Mouse (Mus musculus) stomach, embryonic 15.5 days (tissue): ENCODE data around the gene B230217C12Rik. TPM values are rescaled to one million over a fixed set of nuclear protein-coding genes. Genes with fewer than 3 reads are reported as not detected.
"Not testable (repeated sequence)": the region's sequence is repeated elsewhere in the genome, so short reads cannot be mapped to it uniquely, and the experiment has no call there.

Source experiments
- ATAC-seq: fragments of 200-750 bp; cut with Nextera tagmentation; 2 replicates; pipeline ENCODE4 v1.8.0; 2017; ENCODE audit warnings: low read depth, moderate number of reproducible peaks, moderate TSS enrichment; ENCODE audit not compliant: insufficient read depth, low FRiP score
- H3K27ac ChIP-seq: fragments of 300-500 bp; sonication (generic); 2 replicates; pipeline ENCODE4 v1.5.1; 2015; ENCODE audit warnings: mild to moderate bottlenecking, inconsistent platforms
- H3K27me3 ChIP-seq: fragments of 300-500 bp; sonication (generic); replicated peaks from 2 replicates; pipeline ENCODE4 v1.6.1; 2015; ENCODE audit warnings: inconsistent platforms
- H3K36me3 ChIP-seq: fragments of 300-500 bp; sonication (generic); 2 replicates; pipeline ENCODE4 v1.6.1; 2015; ENCODE audit warnings: inconsistent platforms
- H3K4me1 ChIP-seq: fragments of 300-500 bp; sonication (generic); 2 replicates; pipeline ENCODE4 v1.6.1; 2015; ENCODE audit warnings: inconsistent platforms
- H3K4me2 ChIP-seq: fragments of 300-500 bp; sonication (generic); 2 replicates; pipeline ENCODE4 v1.6.1; 2015; ENCODE audit warnings: mild to moderate bottlenecking, inconsistent platforms
- H3K4me3 ChIP-seq: fragments of 300-500 bp; sonication (generic); replicated peaks from 2 replicates; pipeline ENCODE4 v1.5.1; 2015; ENCODE audit warnings: inconsistent platforms
- H3K9ac ChIP-seq: fragments of 300-500 bp; sonication (generic); 2 replicates; pipeline ENCODE4 v1.6.1; 2015; ENCODE audit warnings: inconsistent platforms
- H3K9me3 ChIP-seq: fragments of 300-500 bp; sonication (generic); 2 replicates; pipeline ENCODE4 v1.6.1; 2016; ENCODE audit warnings: inconsistent platforms
- WGBS: fragments of 180-500 bp; shearing (Covaris S2); methylation state at CpG from one replicate; pipeline ENCODE4 v1.1.7; 2015; 5-methylcytosine and 5-hydroxymethylcytosine counted together
- polyA plus RNA-seq: library from polyadenylated mRNA; unstranded; fragments of >200 nt; fragmentation: Nextera tagmentation; extraction: Ambion mirVana; gene quantifications from 2 replicates; pipeline ENCODE4 v1.2.1, GENCODE M21; 2015

B230217C12Rik gene
- polyA plus RNA-seq, 1 experiment from 2014 or later, result 4.0 TPM

DNA sequence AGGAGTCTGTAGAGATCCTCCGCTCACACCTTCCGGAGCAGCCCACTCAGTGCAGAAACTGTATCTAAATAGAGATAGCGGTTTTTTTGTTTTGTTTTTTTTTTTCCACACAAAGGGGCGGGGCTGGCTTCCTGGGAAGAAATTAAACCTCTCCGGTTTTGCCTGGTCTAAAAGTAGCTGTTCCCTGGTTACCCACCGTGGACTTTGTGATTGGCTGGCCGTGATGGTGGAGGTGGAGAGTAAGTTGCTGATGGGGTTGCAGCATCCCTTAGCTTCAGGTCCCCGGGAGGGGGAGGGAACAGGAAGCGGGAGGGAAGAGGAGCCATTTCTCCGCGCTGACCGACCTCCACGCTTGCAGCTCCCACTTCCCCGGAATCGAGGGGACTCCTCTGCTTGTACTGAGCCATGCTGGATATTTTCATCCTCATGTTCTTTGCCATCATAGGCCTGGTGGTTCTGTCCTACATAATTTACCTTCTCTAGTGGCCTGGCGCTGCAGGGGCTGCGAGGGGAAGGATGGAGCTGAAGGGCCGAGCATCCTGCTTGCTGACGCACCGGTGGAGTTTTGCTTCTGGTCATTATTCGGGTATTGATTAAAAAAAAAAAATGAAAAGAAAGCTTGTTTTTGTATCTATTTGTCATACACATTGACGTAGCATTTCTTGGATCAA, 546 bp downstream of the B230217C12Rik start:
- peak overlapping the region; percentile 70 for H3K4me2 ChIP-seq
- ATAC-seq, result no peak; the same call in 1 of the 2 replicates
- H3K9ac ChIP-seq, result 0 out of 2 replicates have a peak overlapping the region, but pooled peaks have one; percentile 19
- H3K36me3 ChIP-seq, result peaks cover 13% of the 10 kb centered on the region; the same call in 1 of the 2 replicates
- 4% methylated on average over 22 of the region's 22 CpGs for WGBS
- H3K4me1 ChIP-seq, result peaks cover 6% of the 10 kb centered on the region; the same call in 1 of the 2 replicates
- no peaks in the 10 kb centered on the region for H3K27me3 ChIP-seq
- no peaks in the 10 kb centered on the region for H3K9me3 ChIP-seq
- H3K4me3 ChIP-seq, result peak overlapping the region; percentile 48
- peak overlapping the region; percentile 80 for H3K27ac ChIP-seq

GRCm38 (mm10) chr11:97842001-97842400, 1.4 kb downstream of the B230217C12Rik start:
- Histone ChIP-seq H3K4me3 (0 out of 2 replicates have a peak overlapping the region, but pooled peaks have one; percentile 48), H3K4me2 (peak overlapping the region; percentile 8; the same call in 1 of the 2 replicates), H3K9ac (no peak overlapping the region)

GRCm38 (mm10) chr11:97850367-97850766, 9.8 kb downstream of the B230217C12Rik start:
- no peaks in the 10 kb centered on the region for H3K27me3 ChIP-seq
- no peak overlapping the region for H3K4me3 ChIP-seq
- no peaks in the 10 kb centered on the region for H3K4me1 ChIP-seq
- H3K9me3 ChIP-seq, result no peaks in the 10 kb centered on the region
- H3K27ac ChIP-seq, result peak overlapping the region; percentile 36; the same call in 1 of the 2 replicates
- 40% methylated on average over 6 of the region's 6 CpGs for WGBS
- no peak overlapping the region for H3K4me2 ChIP-seq
- ATAC-seq, result peak; percentile 87
- no peaks in the 10 kb centered on the region for H3K36me3 ChIP-seq
- H3K9ac ChIP-seq, result no peak overlapping the region

More at GRCm38 (mm10) chr11:97842001-97842400, 1.4 kb downstream of the B230217C12Rik start:
- Histone ChIP-seq H3K36me3 (peaks cover 9% of the 10 kb centered on the region; the same call in 1 of the 2 replicates), H3K9me3 (no peaks in the 10 kb centered on the region), H3K27me3 (no peaks in the 10 kb centered on the region), H3K27ac (no peak overlapping the region), H3K4me1 (peaks cover 6% of the 10 kb centered on the region; the same call in 1 of the 2 replicates)
- ATAC-seq, result no peak
- WGBS, result 59% methylated on average over 4 of the region's 4 CpGs

GRCm38 (mm10) chr11:97851601-97852000, 11.0 kb downstream of the B230217C12Rik start:
- 92% methylated on average over 2 of the region's 2 CpGs for WGBS
- Histone ChIP-seq H3K9me3 (no peaks in the 10 kb centered on the region), H3K27ac (no peak overlapping the region), H3K27me3 (no peaks in the 10 kb centered on the region), H3K4me1 (no peaks in the 10 kb centered on the region), H3K36me3 (no peaks in the 10 kb centered on the region), H3K4me2 (no peak overlapping the region), H3K4me3 (no peak overlapping the region), H3K9ac (no peak overlapping the region)
- no peak for ATAC-seq

DNA sequence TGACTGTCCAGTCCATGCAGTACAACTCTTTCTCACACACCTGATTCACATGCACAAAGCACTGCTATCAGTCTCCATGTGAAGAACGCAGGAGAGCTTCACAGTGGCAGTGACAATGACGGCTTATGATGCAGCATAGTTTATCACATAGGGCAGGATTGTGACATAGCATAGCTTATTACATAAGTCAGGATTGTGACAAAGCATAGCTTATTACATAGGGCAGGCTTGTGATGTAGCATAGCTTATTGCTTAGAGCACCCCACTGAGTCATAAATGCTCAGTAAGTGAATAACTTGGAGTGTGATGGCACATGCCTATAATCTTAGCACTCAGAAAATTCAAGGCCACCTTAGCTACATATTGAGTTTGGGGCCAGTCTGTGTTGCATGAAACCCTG, 14.9 kb downstream of the B230217C12Rik start:
- 86% methylated on average over 2 of the region's 2 CpGs for WGBS
- H3K4me3 ChIP-seq, result no peak overlapping the region
- no peak for ATAC-seq

GRCm38 (mm10) chr11:97862148-97862547, 21.6 kb downstream of the B230217C12Rik start:
- Histone ChIP-seq H3K9me3 (no peaks in the 10 kb centered on the region), H3K27me3 (no peaks in the 10 kb centered on the region), H3K4me1 (no peaks in the 10 kb centered on the region), H3K27ac (no peak overlapping the region), H3K4me3 (no peak overlapping the region), H3K9ac (no peak overlapping the region), H3K4me2 (no peak overlapping the region), H3K36me3 (no peaks in the 10 kb centered on the region)
- WGBS, result 41% methylated on average over 2 of the region's 2 CpGs
- no peak for ATAC-seq

More for the DNA sequence above, 14.9 kb downstream of the B230217C12Rik start:
- Histone ChIP-seq H3K9ac (no peak overlapping the region), H3K36me3 (no peaks in the 10 kb centered on the region), H3K4me2 (no peak overlapping the region), H3K4me1 (no peaks in the 10 kb centered on the region), H3K27me3 (no peaks in the 10 kb centered on the region), H3K9me3 (no peaks in the 10 kb centered on the region), H3K27ac (no peak overlapping the region)

GRCm38 (mm10) chr11:97865421-97865820, 24.8 kb downstream of the B230217C12Rik start:
- WGBS, result 91% methylated on average over 5 of the region's 5 CpGs
- no peak for ATAC-seq
- H3K27ac ChIP-seq, result no peak overlapping the region

DNA sequence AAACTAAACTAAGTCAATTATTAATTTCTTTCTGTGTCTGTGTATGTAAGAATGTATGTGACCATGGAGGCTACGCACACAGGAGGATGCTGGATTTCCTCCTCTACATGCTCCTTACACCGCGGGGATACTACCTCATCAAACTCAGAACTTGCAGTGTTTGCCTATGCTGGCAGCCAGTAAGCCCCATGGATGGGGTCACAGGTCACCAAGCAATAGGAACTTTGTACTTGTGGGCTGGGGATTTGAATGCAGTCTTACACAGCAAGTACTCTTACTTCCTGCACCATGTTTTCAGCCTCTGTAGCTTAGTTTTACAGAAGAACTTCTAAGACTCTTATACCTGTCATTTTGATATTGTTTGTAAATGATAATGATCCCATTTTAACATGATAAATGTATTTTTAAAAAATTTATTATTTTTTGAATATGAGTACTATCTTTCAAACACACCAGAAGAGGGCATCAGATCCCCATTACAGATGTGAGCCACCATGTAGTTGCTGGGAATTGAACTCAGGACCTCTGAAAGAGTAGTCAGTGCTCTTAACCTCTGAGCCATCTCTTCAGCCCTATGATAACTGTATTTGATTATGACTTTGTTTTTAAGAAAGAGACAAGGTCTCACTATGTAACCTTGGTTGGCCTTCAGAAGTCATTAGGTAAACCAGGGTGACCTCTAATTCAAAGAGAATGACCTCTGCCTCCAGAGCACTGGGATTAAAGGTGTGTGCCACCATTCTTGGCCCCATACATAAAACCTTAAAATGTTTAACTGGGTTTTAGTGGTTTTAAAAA, 25.7 kb downstream of the B230217C12Rik start:
- Histone ChIP-seq H3K9me3 (no peaks in the 10 kb centered on the region), H3K4me3 (no peak overlapping the region), H3K27me3 (no peaks in the 10 kb centered on the region), H3K4me1 (no peaks in the 10 kb centered on the region), H3K27ac (no peak overlapping the region), H3K9ac (no peak overlapping the region), H3K36me3 (no peaks in the 10 kb centered on the region), H3K4me2 (no peak overlapping the region)
- no peak for ATAC-seq
- WGBS, result 81% methylated on average over 3 of the region's 3 CpGs

More at GRCm38 (mm10) chr11:97865421-97865820, 24.8 kb downstream of the B230217C12Rik start:
- Histone ChIP-seq H3K9me3 (no peaks in the 10 kb centered on the region), H3K4me2 (no peak overlapping the region), H3K36me3 (no peaks in the 10 kb centered on the region), H3K4me1 (no peaks in the 10 kb centered on the region), H3K9ac (no peak overlapping the region), H3K4me3 (no peak overlapping the region), H3K27me3 (no peaks in the 10 kb centered on the region)

- ATAC-seq, result no peak
- 90% methylated on average over 3 of the region's 3 CpGs for WGBS
Observed at GRCm38 (mm10) chr11:97867591-97867990, 27.0 kb downstream of the B230217C12Rik start.

DNA sequence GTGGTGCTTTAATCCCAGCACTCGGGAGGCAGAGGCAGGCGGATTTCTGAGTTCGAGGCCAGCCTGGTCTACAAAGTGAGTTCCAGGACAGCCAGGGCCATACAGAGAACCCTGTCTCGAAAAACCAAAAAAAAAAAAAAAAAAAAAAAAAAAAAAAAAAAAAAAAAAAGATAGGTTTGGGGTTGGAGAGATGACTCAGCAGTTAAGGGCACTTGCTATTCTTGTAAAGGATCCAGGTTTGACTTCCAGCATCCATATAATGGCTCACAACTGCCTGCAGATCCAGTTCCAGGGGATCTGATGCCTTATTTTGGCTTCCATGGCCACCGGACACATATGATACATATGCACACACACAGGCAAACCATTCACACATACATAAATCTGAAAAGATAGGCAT, 31.8 kb downstream of the B230217C12Rik start:
- not testable (repeated sequence) for ATAC-seq, H3K9ac ChIP-seq, H3K4me3 ChIP-seq, H3K9me3 ChIP-seq, H3K36me3 ChIP-seq, H3K4me1 ChIP-seq, H3K27ac ChIP-seq, H3K4me2 ChIP-seq, H3K27me3 ChIP-seq
- WGBS, result 86% methylated on average over 5 of the region's 5 CpGs

More at GRCm38 (mm10) chr11:97867591-97867990, 27.0 kb downstream of the B230217C12Rik start:
- Histone ChIP-seq H3K9ac (no peak overlapping the region), H3K4me2 (no peak overlapping the region), H3K27ac (no peak overlapping the region), H3K36me3 (no peaks in the 10 kb centered on the region), H3K27me3 (no peaks in the 10 kb centered on the region), H3K4me3 (no peak overlapping the region), H3K9me3 (no peaks in the 10 kb centered on the region), H3K4me1 (no peaks in the 10 kb centered on the region)

DNA sequence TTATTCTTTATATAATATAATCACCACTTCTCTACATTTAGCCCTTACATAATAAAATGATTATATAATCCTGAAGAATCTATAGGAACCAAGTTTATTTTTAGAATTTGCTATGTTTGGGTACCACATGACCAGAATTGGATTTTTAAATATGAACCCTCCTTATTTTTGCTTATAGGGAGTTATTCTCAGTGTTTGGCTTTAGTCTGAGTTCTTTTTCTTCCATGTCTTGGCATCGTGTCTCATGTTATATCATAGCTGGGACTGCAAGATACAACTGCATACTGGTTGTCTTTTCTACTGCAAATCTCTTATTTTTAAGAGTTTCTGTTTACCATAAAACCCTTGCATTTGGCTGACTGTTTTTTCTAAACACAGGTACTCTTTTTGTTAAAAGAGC, 33.8 kb downstream of the B230217C12Rik start:
- no peaks in the 10 kb centered on the region for H3K9me3 ChIP-seq
- no peak overlapping the region for H3K4me3 ChIP-seq
- no peaks in the 10 kb centered on the region for H3K4me1 ChIP-seq
- no peak overlapping the region for H3K4me2 ChIP-seq
- ATAC-seq, result no peak
- no peaks in the 10 kb centered on the region for H3K27me3 ChIP-seq
- H3K36me3 ChIP-seq, result no peaks in the 10 kb centered on the region
- H3K9ac ChIP-seq, result no peak overlapping the region
- 83% methylated on average over 1 of the region's 1 CpGs for WGBS
- H3K27ac ChIP-seq, result no peak overlapping the region

DNA sequence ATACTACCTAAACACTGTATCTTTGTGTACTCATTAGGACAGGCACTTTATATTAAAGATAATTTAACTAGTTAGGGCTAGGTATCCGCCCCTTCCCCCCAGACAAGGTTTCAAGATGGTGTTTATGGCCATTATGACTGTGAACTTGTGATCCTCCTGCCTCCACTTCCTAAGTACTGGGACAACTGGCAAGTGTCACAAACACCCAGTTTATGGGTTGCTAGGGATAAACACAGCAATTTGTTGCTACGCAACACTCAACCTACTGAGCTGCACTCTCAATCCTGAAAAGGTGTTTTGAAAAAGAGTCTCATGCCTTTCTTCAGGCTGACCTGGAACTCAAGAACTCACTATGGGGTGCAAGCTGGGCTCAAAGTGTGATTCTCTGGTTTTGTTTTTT, 36.8 kb downstream of the B230217C12Rik start:
- no peak overlapping the region for H3K4me3 ChIP-seq
- H3K4me2 ChIP-seq, result no peak overlapping the region
- no peak overlapping the region for H3K9ac ChIP-seq
- H3K4me1 ChIP-seq, result no peaks in the 10 kb centered on the region
- H3K27ac ChIP-seq, result no peak overlapping the region
- no peaks in the 10 kb centered on the region for H3K27me3 ChIP-seq
- no peaks in the 10 kb centered on the region for H3K9me3 ChIP-seq
- ATAC-seq, result no peak
- 75% methylated on average over 2 of the region's 2 CpGs for whole genome bisulfite sequencing
- H3K36me3 ChIP-seq, result no peaks in the 10 kb centered on the region
